Mouse (Mus musculus) heart, adult 2 months (tissue): ENCODE measurements around the gene Zfp747. TPM values are rescaled to one million over a fixed set of nuclear protein-coding genes. Genes with fewer than 3 reads are reported as not detected.

Experiments used
- DNase-seq, 2 experiments: peaks; one replicate each; pipeline ENCODE4 v3.0.0; 2021
- H3K27ac ChIP-seq: fragments of 200-600 bp; 2 replicates; pipeline ENCODE4 v1.8.1; 2022
- H3K27me3 ChIP-seq: fragments of 200-500 bp; 2 replicates; pipeline ENCODE4 v1.6.1; 2012; ENCODE audit warnings: mild to moderate bottlenecking, low read length, inconsistent platforms, mixed read lengths; ENCODE audit not compliant: control insufficient read depth, insufficient read depth
- H3K36me3 ChIP-seq: fragments of 200-500 bp; 2 replicates; pipeline ENCODE4 v1.6.1; 2012; ENCODE audit warnings: low read length, inconsistent platforms; ENCODE audit not compliant: control insufficient read depth, insufficient read depth
- H3K4me1 ChIP-seq: fragments of 200-500 bp; 2 replicates; pipeline ENCODE4 v1.6.1; 2011; ENCODE audit warnings: low read length; ENCODE audit not compliant: control insufficient read depth, insufficient read depth
- H3K4me3 ChIP-seq: fragments of 200-600 bp; 2 replicates; pipeline ENCODE4 v1.8.1; 2022
- H3K79me2 ChIP-seq: fragments of 200-500 bp; replicated peaks from 2 replicates; pipeline ENCODE4 v1.6.1; 2012; ENCODE audit warnings: mild to moderate bottlenecking, inconsistent platforms, low read length, moderate library complexity, mixed read lengths; ENCODE audit not compliant: control insufficient read depth, insufficient read depth
- H3K9ac ChIP-seq: fragments of 200-500 bp; 2 replicates; pipeline ENCODE4 v1.6.1; 2012; ENCODE audit warnings: low read depth, mild to moderate bottlenecking, control low read depth, inconsistent platforms, low read length, mixed read lengths
- CTCF ChIP-seq: fragments of 200-600 bp; IDR thresholded peaks from 2 replicates; pipeline ENCODE4 v1.8.1; 2022; ENCODE audit warnings: antibody characterized with exemption, mild to moderate bottlenecking, moderate library complexity
- EP300 ChIP-seq: fragments of 200-500 bp; IDR thresholded peaks from 2 replicates; pipeline ENCODE4 v1.6.1; 2011; ENCODE audit warnings: low read depth, low read length, control low read depth; ENCODE audit not compliant: insufficient read depth
- POLR2A ChIP-seq: fragments of 200-500 bp; IDR thresholded peaks from 2 replicates; pipeline ENCODE4 v1.6.1; 2011; ENCODE audit warnings: mild to moderate bottlenecking, low read depth, low read length, control low read depth; ENCODE audit not compliant: insufficient read depth
- WGBS: fragments of 180-500 bp; shearing (Covaris S2); methylation state at CpG from one replicate; pipeline ENCODE4 v1.1.7; 2018; 5-methylcytosine and 5-hydroxymethylcytosine counted together
- intact Hi-C: fragments of 180-260 bp; cut with DNase I; formaldehyde crosslinking; loops from one replicate; pipeline ENCODE4 v1.15.1; 2025
- polyA plus RNA-seq: library from polyadenylated mRNA; depleted of rRNA; stranded (reverse); fragments of >200 nt; gene quantifications from 2 replicates; pipeline ENCODE4 v1.2.3, GENCODE M21; 2012
- total RNA-seq, 2 experiments: library from RNA; stranded (reverse); gene quantifications; 2 replicates each; pipeline ENCODE4 v1.2.3; 2021

Gene Zfp747
- total and polyA plus RNA-seq, 3 experiments: 2.9 to 5.3 (median 4.3) TPM

GRCm38 (mm10) chr7:127357871-127358270, 18.0 kb downstream of the Zfp747 start:
- H3K4me1 ChIP-seq: no peaks in the 10 kb centered on the region
- 59% methylated on average over 2 of the region's 2 CpGs for WGBS
- H3K4me3 ChIP-seq: no peak overlapping the region
- H3K36me3 ChIP-seq: no peaks in the 10 kb centered on the region
- H3K27me3 ChIP-seq: no peaks in the 10 kb centered on the region
- DNase-seq: no peak
- TF ChIP-seq CTCF: no peak
- TF ChIP-seq POLR2A: no peak
- no peak for TF ChIP-seq EP300
- H3K27ac ChIP-seq: no peak overlapping the region
- H3K79me2 ChIP-seq: no peaks in the 10 kb centered on the region
- no peak overlapping the region for H3K9ac ChIP-seq
- intact Hi-C loops: no loop called here

GRCm38 (mm10) chr7:127355796-127356195, 20.1 kb downstream of the Zfp747 start:
- no peak overlapping the region for H3K4me3 ChIP-seq
- no peaks in the 10 kb centered on the region for H3K4me1 ChIP-seq
- intact Hi-C loops: no loop called here
- H3K27me3 ChIP-seq: no peaks in the 10 kb centered on the region
- 61% methylated on average over 3 of the region's 3 CpGs for WGBS
- no peaks in the 10 kb centered on the region for H3K79me2 ChIP-seq
- H3K27ac ChIP-seq: no peak overlapping the region
- no peak overlapping the region for H3K9ac ChIP-seq
- TF ChIP-seq CTCF: no peak
- TF ChIP-seq EP300: no peak
- TF ChIP-seq POLR2A: no peak
- H3K36me3 ChIP-seq: no peaks in the 10 kb centered on the region
- DNase-seq: no peak

GRCm38 (mm10) chr7:127351230-127352004, 24.4 kb downstream of the Zfp747 start:
- H3K79me2 ChIP-seq: no peaks in the 10 kb centered on the region
- no peak overlapping the region for H3K4me3 ChIP-seq
- H3K9ac ChIP-seq: no peak overlapping the region
- TF ChIP-seq EP300 (no peak), CTCF (no peak), POLR2A (no peak)
- no peaks in the 10 kb centered on the region for H3K27me3 ChIP-seq
- H3K27ac ChIP-seq: no peak overlapping the region
- DNase-seq: no peak
- intact Hi-C loops: no loop called here
- 85% methylated on average over 5 of the region's 5 CpGs for WGBS
- no peaks in the 10 kb centered on the region for H3K4me1 ChIP-seq
- no peaks in the 10 kb centered on the region for H3K36me3 ChIP-seq

GRCm38 (mm10) chr7:127346676-127347075, 29.2 kb downstream of the Zfp747 start:
- TF ChIP-seq EP300 (no peak), CTCF (no peak), POLR2A (no peak)
- intact Hi-C loops: loop anchor here (5.0 kb wide), 1 partner anchor 266 kb away; no protein-coding TSS in a partner anchor
- Histone ChIP-seq H3K27me3 (no peaks in the 10 kb centered on the region), H3K4me1 (no peaks in the 10 kb centered on the region), H3K9ac (no peak overlapping the region; the same call in 1 of the 2 replicates), H3K79me2 (0 out of 2 replicates have a peak, but pooled peaks cover 2% of the 10 kb centered on the region), H3K27ac (peak overlapping the region; percentile 100), H3K36me3 (peaks cover 4% of the 10 kb centered on the region), H3K4me3 (peak overlapping the region; percentile 96)
- no peak for DNase-seq
- WGBS: 17% methylated on average over 8 of the region's 8 CpGs

GRCm38 (mm10) chr7:127345512-127346325, 30.1 kb downstream of the Zfp747 start, which contains the start of gene Zfp768:
TSS of gene Zfp768 (minus strand) at chr7:127345589.
- H3K79me2 ChIP-seq: 0 out of 2 replicates have a peak, but pooled peaks cover 2% of the 10 kb centered on the region
- H3K4me3 ChIP-seq: peak within 1 kb of the TSS; percentile 96
- H3K27me3 ChIP-seq: no peaks in the 10 kb centered on the region
- H3K36me3 ChIP-seq: peaks cover 4% of the 10 kb centered on the region
- under 1% methylated on average over 71 of the region's 76 CpGs for WGBS
- H3K9ac ChIP-seq: peak within 1 kb of the TSS; percentile 91
- TF ChIP-seq CTCF (no peak), POLR2A (peak; percentile 93), EP300 (peak; percentile 45; the same call in 1 of the 2 replicates)
- peak within 1 kb of the TSS; percentile 100 for H3K27ac ChIP-seq
- no peaks in the 10 kb centered on the region for H3K4me1 ChIP-seq
- peak; percentile 95 to 97 for DNase-seq
- intact Hi-C loops: loop anchor here (2.0 to 5.0 kb wide), 2 partner anchors 91 to 267 kb away; no protein-coding TSS in a partner anchor
